Mouse (Mus musculus): ENCODE data around the gene Ciapin1.
"Not testable (repeated sequence)": the region's sequence is repeated elsewhere in the genome, so short reads cannot be mapped to it uniquely, and the experiment has no call there.

Gene Ciapin1

GRCm38 (mm10) chr8:94857011-94857345 lies 18.8 kb upstream of the Ciapin1 start:
- DNase-seq (ENCODE audit: low spot score in 2 of 2), result no peak

GRCm38 (mm10) chr8:94854761-94855160 lies 16.6 kb upstream of the Ciapin1 start:
- DNase-seq (ENCODE audit: low spot score in 2 of 2), result not testable (repeated sequence)

- DNase-seq (ENCODE audit: low spot score in 2 of 2), result no peak
Observed at GRCm38 (mm10) chr8:94850049-94850448, 11.9 kb upstream of the Ciapin1 start.

- no peak for DNase-seq (ENCODE audit: low spot score in 2 of 2)
Observed at GRCm38 (mm10) chr8:94841183-94841582, 3.0 kb upstream of the Ciapin1 start.

- DNase-seq (ENCODE audit: low spot score in 2 of 2), result peak; percentile 66 to 74
Observed at GRCm38 (mm10) chr8:94838600-94838999, 442 bp upstream of the Ciapin1 start.

GRCm38 (mm10) chr8:94836456-94837240 lies 1.5 kb downstream of the Ciapin1 start:
- no peak for DNase-seq (ENCODE audit: low spot score in 2 of 2)

GRCm38 (mm10) chr8:94835751-94836150 lies 2.4 kb downstream of the Ciapin1 start:
- DNase-seq (ENCODE audit: low spot score in 2 of 2), result not testable (repeated sequence)

GRCm38 (mm10) chr8:94833901-94834405 lies 4.2 kb downstream of the Ciapin1 start:
- DNase-seq (ENCODE audit: low spot score in 2 of 2), result not testable (repeated sequence)

GRCm38 (mm10) chr8:94828284-94828683 lies 9.9 kb downstream of the Ciapin1 start:
- DNase-seq (ENCODE audit: low spot score in 2 of 2), result no peak

- DNase-seq (ENCODE audit: low spot score in 2 of 2), result no peak
Observed at GRCm38 (mm10) chr8:94826210-94826609, 11.9 kb downstream of the Ciapin1 start.

GRCm38 (mm10) chr8:94825170-94825569 lies 13.0 kb downstream of the Ciapin1 start:
- no peak for DNase-seq (ENCODE audit: low spot score in 2 of 2)

GRCm38 (mm10) chr8:94822637-94823560 lies 15.3 kb downstream of the Ciapin1 start:
- no peak for DNase-seq (ENCODE audit: low spot score in 2 of 2)

- no peak for DNase-seq (ENCODE audit: low spot score in 2 of 2)
Observed at GRCm38 (mm10) chr8:94821381-94821780, 16.8 kb downstream of the Ciapin1 start.

GRCm38 (mm10) chr8:94820553-94820952 lies 17.6 kb downstream of the Ciapin1 start:
- no peak for DNase-seq (ENCODE audit: low spot score in 2 of 2)

- DNase-seq (ENCODE audit: low spot score in 2 of 2), result no peak
Observed at GRCm38 (mm10) chr8:94819671-94820179, 18.4 kb downstream of the Ciapin1 start.

- no peak for DNase-seq (ENCODE audit: low spot score in 2 of 2)
Observed at GRCm38 (mm10) chr8:94817933-94818332, 20.2 kb downstream of the Ciapin1 start.

- no peak for DNase-seq (ENCODE audit: low spot score in 2 of 2)
Observed at GRCm38 (mm10) chr8:94814556-94814955, 23.6 kb downstream of the Ciapin1 start.

- peak; percentile 83 to 86 for DNase-seq (ENCODE audit: low spot score in 2 of 2)
Observed at GRCm38 (mm10) chr8:94812645-94813098, 25.5 kb downstream of the Ciapin1 start.

GRCm38 (mm10) chr8:94811654-94812053 lies 26.5 kb downstream of the Ciapin1 start:
- no peak for DNase-seq (ENCODE audit: low spot score in 2 of 2)

- DNase-seq (ENCODE audit: low spot score in 2 of 2), result no peak
Observed at GRCm38 (mm10) chr8:94810855-94811254, 27.3 kb downstream of the Ciapin1 start.

GRCm38 (mm10) chr8:94810153-94810552 lies 28.0 kb downstream of the Ciapin1 start, which contains the start of gene Ccl17:
Gene Ccl17, plus strand, starts transcription at chr8:94810453.
- no peak for DNase-seq (ENCODE audit: low spot score in 2 of 2)

GRCm38 (mm10) chr8:94808372-94808771 lies 29.8 kb downstream of the Ciapin1 start:
- no peak for DNase-seq (ENCODE audit: low spot score in 2 of 2)

All from right cerebral cortex, postnatal 36 days (tissue).